Mouse (Mus musculus) neural tube, embryonic 15.5 days (tissue): ENCODE measurements around the gene Rilp. TPM values are rescaled to one million over a fixed set of nuclear protein-coding genes. Genes with fewer than 3 reads are reported as not detected.
A peak's percentile ranks its signal among the peaks of the same experiment; 100 is the strongest.

Experiments used
- microRNA counts: library from miRNA; unstranded; fragments of <30 nt; microRNA quantifications from one replicate; lab custom pipeline; 2016
- microRNA-seq: library from miRNA; unstranded; fragments of <30 nt; microRNA quantifications from one replicate; pipeline ENCODE4, GENCODE M21; 2017
- polyA plus RNA-seq: library from polyadenylated mRNA; unstranded; fragments of >200 nt; fragmentation: Nextera tagmentation; extraction: Ambion mirVana; gene quantifications from 2 replicates; pipeline ENCODE4 v1.2.1, GENCODE M21; 2015

Gene Rilp
- polyA plus RNA-seq, 1 experiment from 2014 or later = 3.1 TPM

MicroRNA genes within 50 kb of the gene (microRNA counts, 519-probe panel; counts per million panel counts)
- microRNA mmu-miR-22 (lab: Ali Mortazavi, UCI) = 3,722 counts per million, percentile 89 among the panel's probes with 10 or more counts

Small RNA genes lying within 50 kb of the gene (microRNA-seq; reads per million reads assigned to microRNA genes)
- gene Mir22 (3,642 reads per million, percentile 90 among the genes with 10 or more reads in this experiment), gene Mir3971 (not detected)

Other genes with a start within 250 kb of the Rilp start
- gene Rpa1, start 161.8 kb upstream of the Rilp start, polyA plus RNA-seq = 51.3 and 71.1 TPM in 2 replicates
- 14.6 and 18.7 TPM in 2 replicates for gene Smyd4, start 161.7 kb upstream of the Rilp start, polyA plus RNA-seq
- gene Serpinf1, start 87.4 kb upstream of the Rilp start, polyA plus RNA-seq = 63.4 and 69.1 TPM in 2 replicates
- gene Serpinf2, start 70.5 kb upstream of the Rilp start, polyA plus RNA-seq = 0.33 and 1.6 TPM in 2 replicates
- 6.3 and 6.6 TPM in 2 replicates for gene Wdr81, start 55.4 kb upstream of the Rilp start, polyA plus RNA-seq
- 2.4 and 8.5 TPM in 2 replicates for gene Tlcd2, start 48.4 kb upstream of the Rilp start, polyA plus RNA-seq
- 43.9 and 44.3 TPM in 2 replicates for gene Prpf8, start 23.3 kb upstream of the Rilp start, polyA plus RNA-seq
- 3.9 and 4.7 TPM in 2 replicates for gene Scarf1, start 3.4 kb downstream of the Rilp start, polyA plus RNA-seq
- 15.7 and 15.8 TPM in 2 replicates for gene Slc43a2, start 21.6 kb downstream of the Rilp start, polyA plus RNA-seq
- gene Pitpna, start 78.0 kb downstream of the Rilp start, polyA plus RNA-seq = 113 and 117 TPM in 2 replicates
- gene Inpp5k, start 120.9 kb downstream of the Rilp start, polyA plus RNA-seq = 39.0 and 39.7 TPM in 2 replicates
- gene Myo1c, start 140.4 kb downstream of the Rilp start, polyA plus RNA-seq = 12.4 and 22.0 TPM in 2 replicates
- 102 and 107 TPM in 2 replicates for gene Crk, start 169.2 kb downstream of the Rilp start, polyA plus RNA-seq
- gene Ywhae, start 222.8 kb downstream of the Rilp start, polyA plus RNA-seq = 1,285 and 1,371 TPM in 2 replicates